Mouse (Mus musculus) midbrain, embryonic 15.5 days (tissue): ENCODE measurements around the gene Pdcd1lg2. TPM values are rescaled to one million over a fixed set of nuclear protein-coding genes. Genes with fewer than 3 reads are reported as not detected.

ENCODE experiments used
- ATAC-seq: fragments of 200-750 bp; cut with Nextera tagmentation; replicated peaks from 2 replicates; pipeline ENCODE4 v1.8.0; 2017; ENCODE audit warnings: moderate TSS enrichment
- H3K27ac ChIP-seq: fragments of 300-500 bp; sonication (generic); 2 replicates; pipeline ENCODE4 v1.5.1; 2015; ENCODE audit warnings: mild to moderate bottlenecking, inconsistent platforms
- H3K27me3 ChIP-seq: fragments of 300-500 bp; sonication (generic); replicated peaks from 2 replicates; pipeline ENCODE4 v1.6.1; 2015; ENCODE audit warnings: inconsistent platforms
- H3K36me3 ChIP-seq: fragments of 300-500 bp; sonication (generic); replicated peaks from 2 replicates; pipeline ENCODE4 v1.6.1; 2015; ENCODE audit warnings: inconsistent platforms
- H3K4me1 ChIP-seq: fragments of 300-500 bp; sonication (generic); 2 replicates; pipeline ENCODE4 v1.6.1; 2015; ENCODE audit warnings: inconsistent platforms
- H3K4me2 ChIP-seq: fragments of 300-500 bp; sonication (generic); 2 replicates; pipeline ENCODE4 v1.6.1; 2015; ENCODE audit warnings: inconsistent platforms, mild to moderate bottlenecking, moderate library complexity
- H3K4me3 ChIP-seq: fragments of 300-500 bp; sonication (generic); 2 replicates; pipeline ENCODE4 v1.5.1; 2015; ENCODE audit warnings: mild to moderate bottlenecking, inconsistent platforms
- H3K9ac ChIP-seq: fragments of 300-500 bp; sonication (generic); 2 replicates; pipeline ENCODE4 v1.6.1; 2015; ENCODE audit warnings: mild to moderate bottlenecking, inconsistent platforms
- H3K9me3 ChIP-seq: fragments of 300-500 bp; sonication (generic); 2 replicates; pipeline ENCODE4 v1.6.1; 2016; ENCODE audit warnings: inconsistent platforms
- WGBS: fragments of 180-500 bp; shearing (Covaris S2); methylation state at CpG from one replicate; pipeline ENCODE4 v1.1.7; 2015; ENCODE audit warnings: mixed read lengths; 5-methylcytosine and 5-hydroxymethylcytosine counted together
- polyA plus RNA-seq: library from polyadenylated mRNA; unstranded; fragments of >200 nt; fragmentation: Nextera tagmentation; extraction: Ambion mirVana; gene quantifications from 2 replicates; pipeline ENCODE4 v1.2.1, GENCODE M21; 2015

Pdcd1lg2 gene
- polyA plus RNA-seq, 1 experiment from 2014 or later = not detected

- H3K4me1 ChIP-seq = no peaks in the 10 kb centered on the region
- no peaks in the 10 kb centered on the region for H3K36me3 ChIP-seq
- H3K4me3 ChIP-seq = no peak overlapping the region
- 90% methylated on average over 1 of the region's 1 CpGs for WGBS
- no peak overlapping the region for H3K27ac ChIP-seq
- no peaks in the 10 kb centered on the region for H3K27me3 ChIP-seq
- no peak overlapping the region for H3K4me2 ChIP-seq
- ATAC-seq = no peak
- no peaks in the 10 kb centered on the region for H3K9me3 ChIP-seq
- H3K9ac ChIP-seq = no peak overlapping the region
Observed at GRCm38 (mm10) chr19:29388818-29389217, 21.9 kb upstream of the Pdcd1lg2 start.

- WGBS = 90% methylated on average over 5 of the region's 5 CpGs
- Histone ChIP-seq H3K9me3 (no peaks in the 10 kb centered on the region), H3K4me3 (no peak overlapping the region), H3K27me3 (no peaks in the 10 kb centered on the region), H3K9ac (no peak overlapping the region), H3K36me3 (no peaks in the 10 kb centered on the region), H3K27ac (no peak overlapping the region), H3K4me2 (no peak overlapping the region), H3K4me1 (no peaks in the 10 kb centered on the region)
- ATAC-seq = no peak
Observed at GRCm38 (mm10) chr19:29390483-29390882, 20.2 kb upstream of the Pdcd1lg2 start.

- Histone ChIP-seq H3K36me3 (no peaks in the 10 kb centered on the region), H3K9me3 (no peaks in the 10 kb centered on the region), H3K27ac (no peak overlapping the region), H3K27me3 (no peaks in the 10 kb centered on the region), H3K4me1 (no peaks in the 10 kb centered on the region), H3K4me2 (no peak overlapping the region), H3K4me3 (no peak overlapping the region), H3K9ac (no peak overlapping the region)
- ATAC-seq = no peak
- 79% methylated on average over 4 of the region's 4 CpGs for WGBS
Observed at GRCm38 (mm10) chr19:29391279-29391678, 19.4 kb upstream of the Pdcd1lg2 start.

DNA sequence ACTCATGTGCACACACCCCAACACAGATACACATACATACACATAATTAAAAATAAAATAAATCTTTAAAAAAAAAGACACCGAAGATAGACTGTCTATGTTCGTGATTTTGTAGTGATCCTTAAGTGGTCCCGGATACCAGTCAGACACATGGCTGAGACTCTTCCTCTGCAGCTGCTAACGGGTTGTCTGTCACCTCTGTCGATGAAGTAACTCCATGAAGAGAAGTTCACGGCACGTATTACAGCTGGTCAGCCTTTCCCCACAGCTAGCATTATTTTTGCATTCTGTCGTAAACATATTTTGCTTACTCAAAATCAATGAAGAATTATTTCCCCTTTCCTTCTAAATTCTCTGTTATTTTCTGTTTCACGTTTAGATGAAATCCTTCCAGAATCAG, 17.4 kb upstream of the Pdcd1lg2 start:
- 93% methylated on average over 9 of the region's 9 CpGs for WGBS
- Histone ChIP-seq H3K4me3 (no peak overlapping the region), H3K27ac (no peak overlapping the region), H3K9me3 (no peaks in the 10 kb centered on the region), H3K4me1 (no peaks in the 10 kb centered on the region), H3K4me2 (no peak overlapping the region), H3K9ac (no peak overlapping the region), H3K36me3 (no peaks in the 10 kb centered on the region), H3K27me3 (no peaks in the 10 kb centered on the region)
- no peak for ATAC-seq

DNA sequence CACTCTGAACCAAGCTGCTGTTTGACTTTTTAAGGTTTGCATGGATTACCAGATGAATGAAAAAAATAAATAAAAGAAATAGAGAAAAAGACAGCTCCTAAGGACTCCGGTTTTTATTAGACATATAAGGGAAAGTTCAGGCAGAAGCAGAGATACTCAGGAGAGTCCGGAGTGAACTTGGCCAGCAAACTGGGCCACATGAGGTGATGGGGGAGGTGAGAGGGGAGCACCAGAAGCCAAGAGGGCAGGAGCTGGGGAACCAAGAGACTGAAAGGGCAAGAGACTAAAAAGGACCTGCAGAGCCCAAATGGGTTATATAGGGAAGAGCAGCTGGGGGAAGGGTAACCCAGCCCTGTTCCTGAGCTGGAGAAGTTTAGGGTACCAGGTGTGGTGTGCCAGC, 16.0 kb upstream of the Pdcd1lg2 start:
- H3K4me3 ChIP-seq = no peak overlapping the region
- 92% methylated on average over 2 of the region's 2 CpGs for WGBS
- H3K4me1 ChIP-seq = no peaks in the 10 kb centered on the region
- no peak overlapping the region for H3K9ac ChIP-seq
- ATAC-seq = no peak
- 0 out of 2 replicates have a peak, but pooled peaks cover 5% of the 10 kb centered on the region for H3K9me3 ChIP-seq
- H3K27ac ChIP-seq = no peak overlapping the region
- no peaks in the 10 kb centered on the region for H3K27me3 ChIP-seq
- H3K36me3 ChIP-seq = no peaks in the 10 kb centered on the region
- no peak overlapping the region for H3K4me2 ChIP-seq

DNA sequence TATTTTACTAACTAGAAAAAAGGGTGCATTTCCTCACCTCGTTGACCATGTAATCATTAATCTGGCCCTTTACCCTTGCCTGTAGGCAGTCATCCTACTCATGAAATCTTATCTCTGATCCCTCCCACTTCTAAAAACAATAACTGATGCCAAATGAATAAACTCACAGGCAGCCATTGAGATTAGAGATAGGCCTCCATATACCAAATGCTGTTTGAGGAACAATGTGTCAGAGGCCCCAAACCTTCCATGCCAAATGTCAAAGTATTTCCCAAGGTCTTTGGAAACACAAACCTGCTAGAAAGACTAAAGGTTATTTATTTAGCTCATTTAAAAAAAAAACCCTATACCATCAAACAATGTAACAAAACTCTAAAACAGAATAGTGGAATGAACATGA, 14.4 kb upstream of the Pdcd1lg2 start:
- H3K4me2 ChIP-seq = no peak overlapping the region
- no peaks in the 10 kb centered on the region for H3K4me1 ChIP-seq
- H3K9me3 ChIP-seq = 0 out of 2 replicates have a peak, but pooled peaks cover 5% of the 10 kb centered on the region
- 82% methylated on average over 1 of the region's 1 CpGs for WGBS
- no peaks in the 10 kb centered on the region for H3K36me3 ChIP-seq
- no peak overlapping the region for H3K9ac ChIP-seq
- no peak for ATAC-seq
- no peaks in the 10 kb centered on the region for H3K27me3 ChIP-seq
- no peak overlapping the region for H3K27ac ChIP-seq
- H3K4me3 ChIP-seq = no peak overlapping the region

DNA sequence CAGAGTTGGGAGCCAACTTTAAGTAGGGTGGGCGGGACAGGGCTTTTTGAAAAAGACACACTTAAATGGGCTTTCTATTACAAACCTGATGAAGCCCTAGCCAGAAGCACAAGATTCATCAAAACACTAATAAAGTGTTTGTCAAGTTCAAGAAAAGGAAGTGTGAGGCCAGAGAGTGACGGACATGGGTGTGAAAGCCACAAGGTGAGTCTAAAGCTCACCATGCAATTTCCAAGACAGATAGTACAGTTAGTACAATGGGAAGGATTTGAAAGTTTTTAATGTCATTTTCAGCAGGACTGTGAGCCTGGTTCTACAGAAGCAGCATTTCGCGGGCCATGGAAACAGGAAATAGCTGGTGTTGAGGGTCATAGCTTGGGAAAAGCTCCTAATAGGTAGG, 10.9 kb upstream of the Pdcd1lg2 start:
- Histone ChIP-seq H3K4me1 (no peaks in the 10 kb centered on the region; the same call in 1 of the 2 replicates), H3K9me3 (0 out of 2 replicates have a peak, but pooled peaks cover 5% of the 10 kb centered on the region), H3K36me3 (no peaks in the 10 kb centered on the region), H3K4me2 (no peak overlapping the region), H3K27me3 (no peaks in the 10 kb centered on the region), H3K4me3 (no peak overlapping the region), H3K9ac (no peak overlapping the region), H3K27ac (no peak overlapping the region)
- 88% methylated on average over 4 of the region's 4 CpGs for WGBS
- ATAC-seq = no peak

- 90% methylated on average over 3 of the region's 3 CpGs for WGBS
- Histone ChIP-seq H3K27me3 (no peaks in the 10 kb centered on the region), H3K9me3 (0 out of 2 replicates have a peak, but pooled peaks cover 5% of the 10 kb centered on the region), H3K36me3 (no peaks in the 10 kb centered on the region), H3K9ac (no peak overlapping the region), H3K4me2 (no peak overlapping the region), H3K4me1 (no peaks in the 10 kb centered on the region; the same call in 1 of the 2 replicates), H3K27ac (no peak overlapping the region), H3K4me3 (no peak overlapping the region)
- ATAC-seq = no peak
Observed at GRCm38 (mm10) chr19:29400466-29400865, 10.3 kb upstream of the Pdcd1lg2 start.

GRCm38 (mm10) chr19:29402621-29403020, 8.1 kb upstream of the Pdcd1lg2 start:
- WGBS = 88% methylated on average over 4 of the region's 4 CpGs
- Histone ChIP-seq H3K9ac (no peak overlapping the region), H3K27ac (no peak overlapping the region), H3K27me3 (no peaks in the 10 kb centered on the region), H3K4me2 (no peak overlapping the region), H3K36me3 (no peaks in the 10 kb centered on the region), H3K4me1 (no peaks in the 10 kb centered on the region; the same call in 1 of the 2 replicates), H3K9me3 (0 out of 2 replicates have a peak, but pooled peaks cover 5% of the 10 kb centered on the region), H3K4me3 (no peak overlapping the region)
- no peak for ATAC-seq

DNA sequence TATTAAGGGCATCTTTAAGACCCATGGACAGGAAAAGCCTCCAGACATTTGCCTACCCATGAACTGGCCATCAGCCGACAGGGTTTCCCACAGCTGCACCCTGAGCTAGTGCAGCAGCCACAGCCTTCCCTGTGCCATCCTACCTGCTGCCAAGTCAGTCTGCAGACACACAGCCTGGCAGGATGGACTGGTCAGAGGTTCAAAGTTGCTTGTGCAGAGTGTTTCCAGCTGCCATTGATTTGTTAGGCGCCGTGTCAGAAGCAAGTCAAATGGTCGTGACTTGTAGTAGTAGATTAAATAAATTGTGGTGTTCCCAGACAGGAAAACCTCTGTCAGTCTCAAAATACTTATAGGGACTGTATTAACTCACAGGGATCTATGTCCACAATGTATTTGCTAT, 7.5 kb upstream of the Pdcd1lg2 start:
- H3K9ac ChIP-seq = no peak overlapping the region
- no peak overlapping the region for H3K4me3 ChIP-seq
- WGBS = 93% methylated on average over 4 of the region's 4 CpGs
- no peak for ATAC-seq
- no peaks in the 10 kb centered on the region for H3K36me3 ChIP-seq
- H3K27ac ChIP-seq = no peak overlapping the region
- H3K4me1 ChIP-seq = no peaks in the 10 kb centered on the region; the same call in 1 of the 2 replicates
- 0 out of 2 replicates have a peak, but pooled peaks cover 5% of the 10 kb centered on the region for H3K9me3 ChIP-seq
- no peak overlapping the region for H3K4me2 ChIP-seq
- H3K27me3 ChIP-seq = no peaks in the 10 kb centered on the region

GRCm38 (mm10) chr19:29405388-29405787, 5.3 kb upstream of the Pdcd1lg2 start:
- Histone ChIP-seq H3K4me3 (no peak overlapping the region), H3K9me3 (no peaks in the 10 kb centered on the region), H3K9ac (no peak overlapping the region), H3K4me2 (no peak overlapping the region), H3K27ac (no peak overlapping the region), H3K36me3 (no peaks in the 10 kb centered on the region), H3K4me1 (no peaks in the 10 kb centered on the region; the same call in 1 of the 2 replicates), H3K27me3 (no peaks in the 10 kb centered on the region)
- 43% methylated on average over 2 of the region's 2 CpGs for WGBS
- ATAC-seq = no peak

DNA sequence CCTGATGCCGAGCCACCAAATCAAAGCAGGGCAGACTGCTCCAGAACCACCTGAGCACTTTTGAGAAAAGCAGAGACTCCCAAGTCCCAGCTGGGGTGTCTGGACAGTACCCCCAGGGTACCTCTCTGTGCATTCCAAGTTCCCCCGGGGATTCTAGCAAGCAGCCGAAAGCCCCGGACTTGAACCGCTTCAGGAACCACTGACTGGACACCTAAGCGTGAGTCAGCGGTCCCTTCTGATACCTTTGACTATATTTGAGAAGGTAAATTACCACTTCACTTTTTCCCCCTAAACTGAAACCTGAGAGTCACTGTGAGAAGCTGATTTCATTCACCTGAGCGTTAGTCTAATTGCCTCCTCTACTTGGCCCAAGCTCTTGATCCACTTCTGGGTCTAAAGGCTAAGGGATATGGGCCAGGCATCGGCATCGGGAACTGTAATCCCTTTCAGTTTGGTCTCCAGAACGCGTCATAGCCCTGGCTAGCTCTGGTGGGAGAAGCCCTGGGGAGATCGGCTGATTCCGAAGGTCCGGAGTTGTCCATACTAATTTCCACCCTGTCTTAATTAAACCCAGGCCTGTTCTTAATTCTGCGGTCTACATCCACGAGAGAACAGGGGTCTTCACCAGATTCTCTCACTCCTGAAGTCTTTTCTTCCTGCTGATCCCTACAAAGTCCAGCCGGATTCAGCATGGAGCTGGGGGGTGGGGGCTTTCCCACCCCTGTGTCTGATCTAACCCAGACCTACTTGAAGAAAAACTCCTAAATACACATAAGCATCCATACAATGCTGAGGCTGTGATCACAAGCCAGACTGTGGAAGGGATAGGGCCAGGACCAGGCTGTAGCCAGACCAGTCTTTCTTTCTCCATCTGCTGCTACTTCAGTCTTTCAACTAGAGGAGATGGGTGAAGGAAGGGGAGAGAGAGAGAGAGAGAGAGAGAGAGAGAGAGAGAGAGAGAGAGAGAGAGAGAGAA, 4.4 kb upstream of the Pdcd1lg2 start:
- Histone ChIP-seq H3K27ac (no peak overlapping the region), H3K36me3 (no peaks in the 10 kb centered on the region), H3K9ac (no peak overlapping the region), H3K4me3 (no peak overlapping the region), H3K27me3 (no peaks in the 10 kb centered on the region), H3K9me3 (no peaks in the 10 kb centered on the region), H3K4me1 (no peaks in the 10 kb centered on the region; the same call in 1 of the 2 replicates), H3K4me2 (no peak overlapping the region)
- ATAC-seq = no peak
- WGBS = 85% methylated on average over 18 of the region's 18 CpGs
